Mouse (Mus musculus): ENCODE measurements around the gene D6Wsu163e. TPM values are rescaled to one million over a fixed set of nuclear protein-coding genes. Genes with fewer than 3 reads are reported as not detected.

The D6Wsu163e gene
- polyA plus RNA-seq, 2 experiments from 2014 or later, result 14.9 to 16.3 TPM

DNA sequence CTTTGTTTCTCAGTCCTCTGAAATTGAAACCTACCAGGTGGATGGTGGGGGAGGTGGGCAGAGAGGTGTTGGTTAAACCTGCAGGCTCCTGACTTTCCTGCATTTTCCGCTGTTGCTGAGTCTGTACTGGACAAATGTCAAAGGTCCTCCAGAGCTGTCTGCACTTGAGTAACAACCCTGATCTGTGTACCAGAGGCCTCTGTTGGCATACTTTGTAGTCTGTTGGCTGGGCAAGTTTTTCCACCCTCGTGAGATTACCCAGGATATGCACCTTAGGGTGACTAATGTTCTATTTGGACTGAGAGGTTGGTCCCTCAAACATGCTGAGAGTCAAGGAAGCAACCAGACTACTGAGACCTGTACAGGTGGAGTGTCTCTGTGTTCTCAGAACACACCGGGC is 66.8 kb downstream of the D6Wsu163e start:
- ATAC-seq, result no peak

DNA sequence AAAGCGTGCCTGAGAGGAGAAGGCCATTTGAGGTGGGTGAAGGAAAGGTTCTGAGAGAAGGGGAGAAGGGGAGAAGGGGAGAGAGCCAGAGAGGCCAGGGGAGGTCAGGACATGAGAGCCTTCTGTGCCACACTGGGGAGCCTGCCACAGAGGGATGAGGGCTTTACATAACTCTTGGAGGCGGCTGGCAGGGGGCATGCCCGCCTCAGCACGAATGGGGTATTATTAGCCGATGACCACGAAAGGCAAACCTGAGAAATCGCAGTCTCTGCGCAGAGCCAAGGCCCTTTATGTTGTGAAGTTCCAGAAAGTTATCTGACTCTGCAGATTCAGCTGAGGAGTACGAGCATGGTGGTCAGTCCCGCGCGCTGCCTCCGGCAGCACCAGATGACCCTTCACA is 70.3 kb downstream of the D6Wsu163e start:
- ATAC-seq, result no peak

- ATAC-seq, result no peak
These were observed 72.3 kb downstream of the D6Wsu163e start for GRCm38 (mm10) chr6:127011947-127012535.

GRCm38 (mm10) chr6:127014906-127015770 is 75.4 kb downstream of the D6Wsu163e start, which contains the start of gene Fgf6:
Gene Fgf6, plus strand, starts transcription at chr6:127015586.
- ATAC-seq, result no peak

GRCm38 (mm10) chr6:127019254-127019653 is 79.5 kb downstream of the D6Wsu163e start:
- no peak for ATAC-seq

- no peak for ATAC-seq
These were observed 80.7 kb downstream of the D6Wsu163e start for GRCm38 (mm10) chr6:127020431-127020830.

- no peak for ATAC-seq
These were observed 85.1 kb downstream of the D6Wsu163e start for GRCm38 (mm10) chr6:127024836-127025235.

Other genes with a start within 250 kb of the D6Wsu163e start
- not detected for gene Kcna6, start 199.3 kb upstream of the D6Wsu163e start, polyA plus RNA-seq (2017; shearing (Covaris generic))
- gene Ndufa9, start 90.8 kb upstream of the D6Wsu163e start, polyA plus RNA-seq (2017; shearing (Covaris generic)), result 100 to 1,000 TPM; 170 to 192 TPM
- gene Akap3, start 86.9 kb upstream of the D6Wsu163e start, polyA plus RNA-seq (2017; shearing (Covaris generic)), result not detected
- under 1 TPM; 0.44 to 0.95 TPM for gene Dyrk4, start 18.1 kb upstream of the D6Wsu163e start, polyA plus RNA-seq (2017; shearing (Covaris generic))
- gene Rad51ap1, start 375 bp upstream of the D6Wsu163e start, polyA plus RNA-seq (2017; shearing (Covaris generic)), result 1 to 10 TPM; 3.6 to 9.2 TPM
- gene Fgf6, start 75.6 kb downstream of the D6Wsu163e start, polyA plus RNA-seq (2017; shearing (Covaris generic)), result not detected
- not detected for gene Fgf23, start 132.9 kb downstream of the D6Wsu163e start, polyA plus RNA-seq (2017; shearing (Covaris generic))
- gene Tigar, start 169.6 kb downstream of the D6Wsu163e start, polyA plus RNA-seq (2017; shearing (Covaris generic)), result 10 to 100 TPM in 1 of 2 experiments, 1 to 10 TPM in 1; 7.6 to 10.6 TPM
- gene Ccnd2, start 212.2 kb downstream of the D6Wsu163e start, polyA plus RNA-seq (2017; shearing (Covaris generic)), result 100 to 1,000 TPM; 616 to 775 TPM

Measured in CD4-positive, CD25-positive, alpha-beta regulatory T cell, adult 4 months (primary cell).